Mouse (Mus musculus) bone marrow, adult 2 months (tissue): ENCODE results near the gene Fdx1. TPM values are rescaled to one million over a fixed set of nuclear protein-coding genes. Genes with fewer than 3 reads are reported as not detected.

Experiments used
- H3K27ac ChIP-seq: fragments of 200-500 bp; 2 replicates; pipeline ENCODE4 v1.5.1; 2012; ENCODE audit warnings: low read depth, mild to moderate bottlenecking, control low read depth, inconsistent platforms, low read length; ENCODE audit not compliant: control insufficient read depth, poor library complexity, insufficient read depth
- H3K4me1 ChIP-seq: fragments of 200-500 bp; 2 replicates; pipeline ENCODE4 v1.6.1; 2011; ENCODE audit warnings: low read length; ENCODE audit not compliant: control insufficient read depth, insufficient read depth
- H3K4me3 ChIP-seq: fragments of 200-500 bp; replicated peaks from 2 replicates; pipeline ENCODE3; 2011; ENCODE audit warnings: mild to moderate bottlenecking, low read depth, low read length, control low read depth; ENCODE audit not compliant: control insufficient read depth
- CTCF ChIP-seq: fragments of 200-500 bp; IDR thresholded peaks from 2 replicates; pipeline ENCODE4 v1.5.1; 2011; ENCODE audit warnings: low read length, control low read depth; ENCODE audit not compliant: control insufficient read depth, insufficient read depth
- POLR2A ChIP-seq: fragments of 200-500 bp; IDR thresholded peaks from 2 replicates; pipeline ENCODE4 v1.6.1; 2011; ENCODE audit warnings: low read depth, mild to moderate bottlenecking, control low read depth, low read length, borderline replicate concordance; ENCODE audit not compliant: control insufficient read depth
- WGBS: fragments of 180-500 bp; shearing (Covaris S2); methylation state at CpG from one replicate; pipeline ENCODE4 v1.1.7; 2018; 5-methylcytosine and 5-hydroxymethylcytosine counted together
- polyA plus RNA-seq: library from polyadenylated mRNA; stranded (reverse); fragments of >200 nt; gene quantifications from 2 replicates; pipeline ENCODE4 v1.2.4, GENCODE M21; 2011; ENCODE audit warnings: low replicate concordance; ENCODE audit not compliant: missing spikeins, insufficient read depth, insufficient read length

The Fdx1 gene
- polyA plus RNA-seq, 1 experiment, result 6.2 TPM

DNA sequence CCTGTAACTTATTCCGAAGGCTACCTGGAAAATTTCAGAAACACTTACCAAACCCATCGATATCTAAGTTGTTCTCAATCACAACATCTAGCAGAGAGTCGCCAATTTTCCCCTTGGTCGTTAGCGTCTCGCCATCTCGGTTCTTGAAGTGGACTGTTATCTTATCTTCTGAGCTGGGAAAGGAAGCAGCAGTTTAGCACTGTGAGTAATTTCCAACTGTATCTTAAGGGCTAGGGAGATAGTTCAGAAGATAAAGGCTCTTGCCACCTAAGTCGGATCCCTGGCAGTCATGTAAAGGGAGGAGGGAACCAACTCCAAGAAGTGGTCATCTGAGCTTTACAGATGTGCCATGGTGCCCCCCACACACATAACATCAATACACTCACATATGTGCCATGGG lies 6.3 kb downstream of the Fdx1 start:
- WGBS, result 68% methylated on average over 8 of the region's 8 CpGs
- H3K4me3 ChIP-seq, result no peak overlapping the region
- H3K27ac ChIP-seq, result no peak overlapping the region
- no peaks in the 10 kb centered on the region for H3K4me1 ChIP-seq
- TF ChIP-seq CTCF, result no peak

DNA sequence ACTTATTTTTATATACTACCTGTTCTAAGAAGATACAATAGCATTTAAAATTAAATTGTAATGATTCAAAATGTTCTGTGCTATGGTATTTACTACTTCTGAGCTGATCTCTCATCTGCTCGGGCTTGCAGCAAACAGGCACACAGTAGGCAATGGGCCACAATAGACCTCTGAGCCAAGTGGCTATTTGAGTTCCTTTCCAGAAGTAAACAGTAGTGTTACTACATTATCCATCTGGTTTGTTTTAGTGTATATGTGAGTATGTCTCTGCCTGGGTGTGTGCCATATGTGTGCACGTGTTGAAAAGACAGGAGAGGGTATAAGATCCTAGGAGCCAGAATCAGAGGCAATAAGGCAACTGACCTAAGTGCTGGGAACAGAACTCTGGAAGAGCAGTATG lies 6.9 kb downstream of the Fdx1 start:
- Histone ChIP-seq H3K4me3 (no peak overlapping the region), H3K4me1 (no peaks in the 10 kb centered on the region), H3K27ac (no peak overlapping the region)
- 85% methylated on average over 2 of the region's 2 CpGs for WGBS
- TF ChIP-seq POLR2A (no peak), CTCF (no peak)

DNA sequence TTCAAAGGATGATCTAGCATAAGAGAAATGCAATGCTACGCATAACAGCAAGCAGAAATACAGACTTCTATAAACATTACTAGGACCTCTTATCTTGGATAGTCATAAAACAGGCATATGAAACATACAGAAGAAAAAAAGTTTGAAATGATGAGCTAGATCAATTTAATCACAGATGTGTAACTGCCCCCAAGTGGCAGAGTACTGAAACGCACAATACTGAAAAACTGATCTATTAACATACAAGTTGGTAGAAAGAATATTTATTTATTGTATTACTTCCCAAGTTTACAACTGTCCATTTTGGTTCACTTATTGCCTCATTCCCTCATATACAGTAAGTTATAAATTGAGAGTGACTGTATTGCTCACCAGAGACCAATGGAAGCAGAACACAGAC lies 12.0 kb downstream of the Fdx1 start:
- TF ChIP-seq POLR2A, result no peak
- TF ChIP-seq CTCF, result no peak
- Histone ChIP-seq H3K27ac (no peak overlapping the region), H3K4me3 (no peak overlapping the region), H3K4me1 (no peaks in the 10 kb centered on the region)
- 84% methylated on average over 2 of the region's 2 CpGs for WGBS

DNA sequence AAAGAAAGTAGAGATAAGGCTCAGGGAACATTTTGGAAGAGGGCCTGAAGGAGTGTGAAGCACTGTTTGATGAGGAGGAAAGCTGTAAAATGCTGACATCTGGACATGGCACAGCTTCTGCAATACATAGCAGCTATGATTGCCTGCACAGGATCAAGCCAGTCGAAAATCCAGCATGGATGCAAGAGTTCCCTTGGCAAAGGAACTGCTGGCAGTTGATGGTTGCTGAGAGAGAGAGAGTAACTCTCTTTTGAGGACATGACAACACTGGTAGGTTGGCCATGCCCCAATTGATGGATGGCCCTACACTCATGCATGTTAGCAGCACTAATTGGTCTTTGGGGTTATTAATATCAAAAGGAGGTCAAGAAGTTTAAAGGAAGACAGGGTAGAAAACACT lies 12.7 kb downstream of the Fdx1 start:
- WGBS, result 63% methylated on average over 1 of the region's 1 CpGs
- Histone ChIP-seq H3K27ac (no peak overlapping the region), H3K4me3 (no peak overlapping the region), H3K4me1 (no peaks in the 10 kb centered on the region)
- TF ChIP-seq CTCF, result no peak

DNA sequence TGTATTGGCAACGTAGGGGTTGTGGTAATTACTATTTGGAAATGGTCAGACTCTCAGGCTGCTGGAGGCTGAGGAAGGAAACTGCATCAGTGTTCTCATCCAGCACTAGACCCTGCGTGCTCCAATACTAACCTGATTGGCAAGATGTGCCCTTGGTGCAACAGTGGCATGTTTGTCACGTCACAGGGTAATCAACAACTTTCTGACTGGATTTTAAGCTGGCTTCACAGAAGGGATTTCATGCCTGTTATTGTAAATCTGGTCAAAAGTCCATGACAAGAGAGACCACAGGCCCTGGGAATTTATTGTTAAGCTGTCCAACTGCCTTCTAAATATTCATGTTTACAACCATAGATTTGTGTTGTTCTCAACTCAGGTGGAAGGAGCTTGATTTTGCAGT lies 13.1 kb downstream of the Fdx1 start:
- Histone ChIP-seq H3K4me3 (no peak overlapping the region), H3K4me1 (no peaks in the 10 kb centered on the region), H3K27ac (no peak overlapping the region)
- TF ChIP-seq CTCF (no peak), POLR2A (no peak)
- 82% methylated on average over 3 of the region's 3 CpGs for WGBS

DNA sequence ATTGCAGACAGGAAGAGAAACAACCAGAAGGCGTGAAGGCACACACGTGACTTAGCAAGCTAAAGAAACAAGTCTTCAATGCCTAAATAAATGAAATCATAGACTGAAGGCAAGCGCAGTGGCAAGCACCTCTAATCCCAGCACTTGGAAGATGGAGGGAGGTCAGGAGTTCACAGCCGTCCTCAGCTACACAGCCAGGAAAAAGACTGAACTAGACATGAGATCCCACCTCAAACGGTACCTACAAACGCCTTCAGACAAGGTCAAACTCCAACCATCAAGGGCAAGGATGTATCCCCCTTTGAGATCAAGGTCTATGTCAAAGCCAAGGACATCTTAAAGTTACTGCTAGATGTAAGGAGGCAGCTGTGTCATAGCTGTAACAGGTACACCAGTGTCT lies 19.4 kb downstream of the Fdx1 start:
- Histone ChIP-seq H3K27ac (no peak overlapping the region), H3K4me1 (no peaks in the 10 kb centered on the region), H3K4me3 (no peak overlapping the region)
- WGBS, result 86% methylated on average over 6 of the region's 6 CpGs
- TF ChIP-seq CTCF (no peak), POLR2A (no peak)

DNA sequence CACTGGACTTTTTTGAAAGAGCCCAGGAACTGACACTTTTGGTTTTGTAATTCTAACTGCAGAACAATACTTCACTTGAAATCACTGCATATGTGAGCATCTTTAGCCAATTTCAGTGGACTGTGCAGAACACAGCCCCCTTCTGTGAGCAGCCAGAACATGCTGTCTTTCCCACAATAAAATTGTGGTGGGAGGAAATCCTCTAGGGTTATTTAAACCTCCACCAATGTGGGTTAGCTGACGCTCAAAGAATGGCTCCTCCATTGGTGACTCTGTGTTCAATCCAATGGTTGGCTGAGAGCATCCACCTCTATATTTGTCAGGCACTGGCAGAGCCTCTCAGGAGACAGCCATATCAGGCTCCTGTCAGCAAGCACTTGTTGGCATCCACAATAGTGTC lies 28.7 kb downstream of the Fdx1 start:
- WGBS, result 69% methylated on average over 1 of the region's 1 CpGs
- Histone ChIP-seq H3K4me1 (no peaks in the 10 kb centered on the region), H3K27ac (no peak overlapping the region), H3K4me3 (no peak overlapping the region)
- TF ChIP-seq POLR2A (no peak), CTCF (no peak)

DNA sequence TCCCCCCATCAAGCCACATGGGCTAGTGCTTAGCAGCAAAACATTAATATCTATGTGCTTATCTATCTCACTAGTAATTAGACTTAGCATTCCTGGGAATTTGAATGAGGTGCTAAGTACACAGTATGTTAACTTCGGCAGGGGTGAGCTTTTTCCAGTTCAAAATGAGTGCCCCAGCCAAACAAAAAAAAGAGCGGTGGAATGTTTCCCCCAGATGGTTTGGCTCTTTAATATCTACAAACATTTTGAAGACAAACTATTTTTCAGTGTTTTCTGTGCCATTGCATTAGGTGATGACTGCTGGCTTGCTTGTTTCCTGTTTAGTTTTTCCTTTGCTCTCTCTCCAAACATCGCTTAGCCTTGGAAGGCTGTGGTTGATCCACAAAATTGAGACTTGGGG lies 31.4 kb downstream of the Fdx1 start:
- 83% methylated on average over 3 of the region's 3 CpGs for WGBS
- Histone ChIP-seq H3K4me1 (no peaks in the 10 kb centered on the region), H3K4me3 (no peak overlapping the region), H3K27ac (no peak overlapping the region)
- no peak for TF ChIP-seq CTCF
- TF ChIP-seq POLR2A, result no peak

DNA sequence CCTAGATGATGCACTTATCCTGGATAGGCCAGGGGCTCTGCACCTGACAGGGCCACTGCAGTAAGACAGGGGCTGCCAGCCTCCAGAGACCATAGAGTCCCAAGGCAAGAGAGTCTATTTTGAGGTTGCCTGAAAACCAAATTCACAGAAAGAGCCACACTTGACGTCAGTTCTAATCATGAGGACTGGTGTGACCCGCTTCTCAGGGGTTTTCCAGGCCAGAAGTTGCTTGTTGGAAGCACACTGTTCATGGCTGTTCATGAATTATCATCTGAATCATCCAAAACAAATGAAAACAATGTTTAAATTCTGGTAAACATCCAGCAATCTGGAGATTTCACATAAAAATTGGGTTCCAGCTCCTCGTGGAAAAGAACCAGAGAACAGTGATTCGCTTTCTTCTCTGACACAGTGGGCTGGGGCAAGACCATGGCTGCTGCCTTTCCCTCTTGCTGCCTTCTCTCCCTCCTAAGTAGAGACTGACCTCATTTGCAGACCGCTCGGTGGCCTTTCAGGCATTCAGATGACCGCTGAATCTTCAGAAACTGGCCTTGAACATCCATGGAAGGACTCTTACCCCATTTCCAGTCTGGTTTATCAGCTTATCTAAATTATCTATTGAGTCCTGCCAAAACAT lies 32.2 kb downstream of the Fdx1 start:
- no peak overlapping the region for H3K27ac ChIP-seq
- no peaks in the 10 kb centered on the region for H3K4me1 ChIP-seq
- TF ChIP-seq POLR2A, result no peak
- TF ChIP-seq CTCF, result no peak
- no peak overlapping the region for H3K4me3 ChIP-seq
- WGBS, result 82% methylated on average over 7 of the region's 7 CpGs

DNA sequence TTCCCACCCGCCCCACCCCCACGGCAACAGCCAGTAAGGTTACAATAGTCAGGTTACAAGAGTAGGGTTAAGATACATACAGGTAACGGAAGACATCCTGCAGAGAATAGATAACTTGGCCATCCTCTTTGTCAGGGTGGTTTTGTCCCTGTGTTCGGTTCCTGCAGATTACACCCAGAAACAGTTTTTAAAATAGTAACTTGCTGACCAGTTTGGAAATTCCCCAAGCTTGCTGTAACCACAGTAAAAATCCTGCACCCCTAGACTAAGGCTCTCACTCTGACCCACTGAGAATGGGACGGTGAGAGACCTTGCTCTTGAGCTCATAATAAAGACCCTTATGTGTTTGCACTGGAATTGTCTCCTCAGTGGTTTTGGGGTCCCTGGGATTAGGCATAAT lies 33.4 kb downstream of the Fdx1 start:
- TF ChIP-seq CTCF, result no peak
- no peak for TF ChIP-seq POLR2A
- WGBS, result 54% methylated on average over 5 of the region's 5 CpGs
- Histone ChIP-seq H3K27ac (no peak overlapping the region), H3K4me1 (no peaks in the 10 kb centered on the region), H3K4me3 (no peak overlapping the region)
